Mouse (Mus musculus): Measurements from ENCODE around the gene Usp53.

Usp53 gene

GRCm38 (mm10) chr3:122887505-122888301 is 96.6 kb downstream of the Usp53 start:
- DNase-seq (ENCODE audit: low read depth, low spot score), result no peak
